ENCODE assay signal across 9 mouse cellular contexts in genomic region chr14:24544057-24544456, GRCm38 (mm10). TPM values are rescaled to one million over a fixed set of nuclear protein-coding genes. Genes with fewer than 3 reads are reported as not detected.
DNase-seq lines count a peak whose midpoint lies in the region; TF ChIP-seq lines count a peak whose summit lies in the region.
"Had no signal": no experiment of that assay in that cellular context is flagged by ENCODE, and none has a peak within 500 bp of the region (broad histone marks: within the 10 kb centered on the region; RNA-seq: fewer than 3 reads in every experiment).

No protein-coding gene starts in this region.

- TF ChIP-seq CTCF in cortical plate, adult 2 months (IDR thresholded peaks at IDR 0.05; ENCODE audit: extremely low read depth, insufficient read depth, low read length) = peak; percentile 28; the same call in 1 of the 2 replicates

- no peak overlapping the region for H3K4me3 ChIP-seq in cortical plate, adult 2 months (ENCODE audit: insufficient read depth, low read length)
- H3K4me3 ChIP-seq: midbrain, embryonic 12.5 days had no signal

- no peaks in the 10 kb centered on the region for H3K4me1 ChIP-seq in cortical plate, adult 2 months (ENCODE audit: control insufficient read depth, insufficient read depth, low read length)

- H3K27ac ChIP-seq in cortical plate, adult 2 months (ENCODE audit: insufficient read depth, low read length) = no peak overlapping the region
- H3K27ac ChIP-seq: midbrain, embryonic 12.5 days had no signal

- DNase-seq in cerebellum, adult 18-20 months = peak; percentile 26 to 37
- DNase-seq in cerebellum, adult 11 months = no peak
- peak; percentile 47 for DNase-seq in layer of hippocampus, adult 11-12 months (ENCODE audit: low spot score)
- DNase-seq in layer of hippocampus, adult 9-10 months (ENCODE audit: low spot score) = no peak
- peak; percentile 2 for DNase-seq in 3134 (ENCODE audit: extremely low read depth, insufficient read length, low spot score)
- peak; percentile 59 for DNase-seq in lung, postnatal 14 days
- no peak for DNase-seq in spleen, postnatal 36 days (ENCODE audit: low spot score in 2 of 2)

- TF ChIP-seq POLR2A in cortical plate, adult 2 months (IDR thresholded peaks at IDR 0.05; ENCODE audit: extremely low read depth, insufficient read depth, low read length) = no peak

RNA-seq across cellular contexts. Expression of gene Rps24, which starts 57.1 kb away (rescaled TPM):
- polyA plus RNA-seq in cortical plate, adult 2 months (2012; rRNA removed) = 1,569 and 1,716 TPM in 2 replicates

RNA-seq across cellular contexts. Expression of gene Polr3a, which starts 57.2 kb away (rescaled TPM):
- 20.8 and 21.5 TPM in 2 replicates for polyA plus RNA-seq in cortical plate, adult 2 months (2012; rRNA removed)

Comparison
In these comparisons a context has a peak if more than half of its experiments do, and no peak if none do; other contexts are left out.
1. DNase-seq: peak in cerebellum, adult 18-20 months (2 of 2), layer of hippocampus, adult 11-12 months (single experiment), 3134 (single experiment) and lung, postnatal 14 days (single experiment); none in cerebellum, adult 11 months (single experiment), layer of hippocampus, adult 9-10 months (single experiment) and spleen, postnatal 36 days (0 of 2).